Mouse (Mus musculus): ENCODE measurements around the gene Tex28. TPM values are rescaled to one million over a fixed set of nuclear protein-coding genes. Genes with fewer than 3 reads are reported as not detected.
"Not testable (repeated sequence)": the region's sequence is repeated elsewhere in the genome, so short reads cannot be mapped to it uniquely, and the experiment has no call there.

Tex28 gene
- polyA plus RNA-seq (2016; fragmentation: Nextera tagmentation; extraction: Ambion mirVana): not detected in 2 replicates

GRCm38 (mm10) chrX:74167738-74168137 lies at the start of gene Tex28:
TSS of gene Tex28 (minus strand) at chrX:74167838.
- Histone ChIP-seq H3K27me3 (no peaks in the 10 kb centered on the region), H3K9ac (no peak within 1 kb of the TSS), H3K27ac (no peak within 1 kb of the TSS), H3K4me1 (no peaks in the 10 kb centered on the region), H3K36me3 (replicated peaks) (no peaks in the 10 kb centered on the region), H3K4me3 (replicated peaks) (no peak within 1 kb of the TSS), H3K9me3 (no peaks in the 10 kb centered on the region), H3K4me2 (no peak within 1 kb of the TSS)
- 91% methylated on average over 1 of the region's 1 CpGs for WGBS
- no peak for ATAC-seq (ENCODE audit: low FRiP score)

GRCm38 (mm10) chrX:74203556-74203955 lies 35.9 kb upstream of the Tex28 start:
- Histone ChIP-seq H3K36me3 (replicated peaks) (no peaks in the 10 kb centered on the region), H3K4me3 (replicated peaks) (no peak overlapping the region), H3K4me1 (no peaks in the 10 kb centered on the region), H3K9me3 (no peaks in the 10 kb centered on the region), H3K4me2 (no peak overlapping the region), H3K27ac (no peak overlapping the region), H3K27me3 (no peaks in the 10 kb centered on the region), H3K9ac (no peak overlapping the region)
- WGBS: 88% methylated on average over 2 of the region's 2 CpGs
- ATAC-seq (ENCODE audit: low FRiP score): no peak

- Histone ChIP-seq H3K4me1 (no peaks in the 10 kb centered on the region), H3K27ac (no peak within 1 kb of the TSS), H3K36me3 (replicated peaks) (no peaks in the 10 kb centered on the region), H3K9me3 (no peaks in the 10 kb centered on the region), H3K27me3 (no peaks in the 10 kb centered on the region), H3K9ac (no peak within 1 kb of the TSS), H3K4me2 (no peak within 1 kb of the TSS), H3K4me3 (replicated peaks) (no peak within 1 kb of the TSS)
- ATAC-seq (ENCODE audit: low FRiP score): no peak
- 91% methylated on average over 17 of the region's 17 CpGs for WGBS
Measured at GRCm38 (mm10) chrX:74176959-74177358, 9.3 kb upstream of the Tex28 start, which contains the start of gene Tktl1. TSS of gene Tktl1 (plus strand) at chrX:74177259.

GRCm38 (mm10) chrX:74135263-74135662 lies 32.4 kb downstream of the Tex28 start, which contains the start of gene Mecp2:
TSS of gene Mecp2 (minus strand) at chrX:74135363.
- not testable (repeated sequence) for H3K4me1 ChIP-seq; H3K36me3 ChIP-seq (replicated peaks); ATAC-seq (ENCODE audit: low FRiP score); H3K27ac ChIP-seq; H3K9ac ChIP-seq; H3K4me2 ChIP-seq; H3K9me3 ChIP-seq; H3K27me3 ChIP-seq; H3K4me3 ChIP-seq (replicated peaks)
- WGBS: 32% methylated on average over 1 of the region's 1 CpGs

- H3K9me3 ChIP-seq: no peaks in the 10 kb centered on the region
- ATAC-seq (ENCODE audit: low FRiP score): no peak
- no peak within 1 kb of the TSS for H3K4me2 ChIP-seq
- no peak within 1 kb of the TSS for H3K9ac ChIP-seq
- no peak within 1 kb of the TSS for H3K4me3 ChIP-seq (replicated peaks)
- no peak within 1 kb of the TSS for H3K27ac ChIP-seq
- H3K4me1 ChIP-seq: no peaks in the 10 kb centered on the region
- 0 out of 2 replicates have a peak, but pooled peaks cover 7% of the 10 kb centered on the region for H3K27me3 ChIP-seq
- H3K36me3 ChIP-seq (replicated peaks): no peaks in the 10 kb centered on the region
Measured at GRCm38 (mm10) chrX:74127164-74127563, 40.5 kb downstream of the Tex28 start, which contains the start of gene Opn1mw. TSS of gene Opn1mw (plus strand) at chrX:74127464.

- Histone ChIP-seq H3K9ac (no peak overlapping the region), H3K27me3 (0 out of 2 replicates have a peak, but pooled peaks cover 7% of the 10 kb centered on the region), H3K4me2 (no peak overlapping the region), H3K4me1 (no peaks in the 10 kb centered on the region), H3K36me3 (replicated peaks) (no peaks in the 10 kb centered on the region), H3K4me3 (replicated peaks) (no peak overlapping the region), H3K27ac (no peak overlapping the region), H3K9me3 (no peaks in the 10 kb centered on the region)
- no peak for ATAC-seq (ENCODE audit: low FRiP score)
- WGBS: 74% methylated on average over 2 of the region's 2 CpGs
Measured at GRCm38 (mm10) chrX:74124975-74125374, 42.7 kb downstream of the Tex28 start.

GRCm38 (mm10) chrX:74115511-74115910 lies 52.1 kb downstream of the Tex28 start:
- H3K4me1 ChIP-seq: no peaks in the 10 kb centered on the region
- no peak overlapping the region for H3K9ac ChIP-seq
- 0 out of 2 replicates have a peak overlapping the region, but pooled peaks have one; percentile 10 for H3K4me3 ChIP-seq (replicated peaks)
- WGBS: 24% methylated on average over 10 of the region's 10 CpGs
- H3K36me3 ChIP-seq (replicated peaks): no peaks in the 10 kb centered on the region
- ATAC-seq (ENCODE audit: low FRiP score): 0 out of 2 replicates have a peak, but pooled peaks have one; percentile 46
- no peaks in the 10 kb centered on the region for H3K9me3 ChIP-seq
- no peak overlapping the region for H3K27ac ChIP-seq
- H3K4me2 ChIP-seq: peak overlapping the region; percentile 36
- no peaks in the 10 kb centered on the region for H3K27me3 ChIP-seq

- H3K4me2 ChIP-seq: no peak overlapping the region
- no peak overlapping the region for H3K4me3 ChIP-seq (replicated peaks)
- H3K36me3 ChIP-seq (replicated peaks): no peaks in the 10 kb centered on the region
- no peaks in the 10 kb centered on the region for H3K4me1 ChIP-seq
- no peak overlapping the region for H3K27ac ChIP-seq
- no peaks in the 10 kb centered on the region for H3K9me3 ChIP-seq
- H3K27me3 ChIP-seq: no peaks in the 10 kb centered on the region
- H3K9ac ChIP-seq: no peak overlapping the region
- ATAC-seq (ENCODE audit: low FRiP score): no peak
Measured at GRCm38 (mm10) chrX:74114036-74114435, 53.6 kb downstream of the Tex28 start.

GRCm38 (mm10) chrX:74108747-74109146 lies 58.9 kb downstream of the Tex28 start:
- no peak overlapping the region for H3K27ac ChIP-seq
- no peaks in the 10 kb centered on the region for H3K9me3 ChIP-seq
- 60% methylated on average over 3 of the region's 3 CpGs for WGBS
- no peak overlapping the region for H3K4me3 ChIP-seq (replicated peaks)
- ATAC-seq (ENCODE audit: low FRiP score): no peak
- no peaks in the 10 kb centered on the region for H3K36me3 ChIP-seq (replicated peaks)
- H3K27me3 ChIP-seq: no peaks in the 10 kb centered on the region
- no peak overlapping the region for H3K9ac ChIP-seq
- H3K4me1 ChIP-seq: no peaks in the 10 kb centered on the region
- H3K4me2 ChIP-seq: no peak overlapping the region

GRCm38 (mm10) chrX:74105916-74106315 lies 61.7 kb downstream of the Tex28 start:
- no peaks in the 10 kb centered on the region for H3K36me3 ChIP-seq (replicated peaks)
- no peak overlapping the region for H3K4me3 ChIP-seq (replicated peaks)
- no peaks in the 10 kb centered on the region for H3K27me3 ChIP-seq
- H3K9me3 ChIP-seq: no peaks in the 10 kb centered on the region
- H3K9ac ChIP-seq: no peak overlapping the region
- H3K4me2 ChIP-seq: no peak overlapping the region
- H3K4me1 ChIP-seq: no peaks in the 10 kb centered on the region
- ATAC-seq (ENCODE audit: low FRiP score): no peak
- WGBS: 65% methylated on average over 2 of the region's 2 CpGs
- no peak overlapping the region for H3K27ac ChIP-seq

GRCm38 (mm10) chrX:74103457-74104188 lies 64.0 kb downstream of the Tex28 start:
- H3K36me3 ChIP-seq (replicated peaks): no peaks in the 10 kb centered on the region
- WGBS: 69% methylated on average over 4 of the region's 4 CpGs
- H3K9ac ChIP-seq: no peak overlapping the region
- H3K27me3 ChIP-seq: 0 out of 2 replicates have a peak, but pooled peaks cover 4% of the 10 kb centered on the region
- H3K9me3 ChIP-seq: no peaks in the 10 kb centered on the region
- H3K27ac ChIP-seq: no peak overlapping the region
- no peak overlapping the region for H3K4me2 ChIP-seq
- H3K4me1 ChIP-seq: no peaks in the 10 kb centered on the region
- no peak overlapping the region for H3K4me3 ChIP-seq (replicated peaks)
- no peak for ATAC-seq (ENCODE audit: low FRiP score)

Measured in forebrain, embryonic 12.5 days (tissue).